Mouse (Mus musculus) brain, embryonic 14.5 days (tissue): Measurements from ENCODE around the gene Apoa1. TPM values are rescaled to one million over a fixed set of nuclear protein-coding genes. Genes with fewer than 3 reads are reported as not detected.
A peak's percentile ranks its signal among the peaks of the same experiment; 100 is the strongest.

ENCODE experiments used
- DNase-seq: peaks from one replicate; pipeline ENCODE4 v3.0.0-alpha.2; 2011; ENCODE audit warnings: low read depth
- CTCF ChIP-seq: fragments of 200-500 bp; IDR thresholded peaks from 2 replicates; pipeline ENCODE4 v1.5.1; 2012; ENCODE audit warnings: inconsistent platforms, mild to moderate bottlenecking, moderate library complexity, borderline replicate concordance; ENCODE audit not compliant: insufficient read depth, insufficient read length; ENCODE audit errors: extremely low read depth
- POLR2A ChIP-seq: fragments of 200-500 bp; IDR thresholded peaks from 2 replicates; pipeline ENCODE4 v1.6.1; 2012; ENCODE audit warnings: mild to moderate bottlenecking, inconsistent platforms, borderline replicate concordance; ENCODE audit not compliant: poor library complexity, insufficient read depth, insufficient read length, severe bottlenecking; ENCODE audit errors: extremely low read depth
- polyA plus RNA-seq: library from polyadenylated mRNA; depleted of rRNA; stranded (reverse); fragments of >200 nt; gene quantifications from 2 replicates; pipeline ENCODE4 v1.2.3, GENCODE M21; 2012; rRNA removed

Gene Apoa1
- 3.0 and 4.5 TPM in 2 replicates for polyA plus RNA-seq

GRCm38 (mm10) chr9:46228491-46228890 is at the start of gene Apoa1:
Gene Apoa1 (plus strand): TSS chr9:46228580.
- TF ChIP-seq POLR2A (no peak), CTCF (no peak)
- DNase-seq = no peak

DNA sequence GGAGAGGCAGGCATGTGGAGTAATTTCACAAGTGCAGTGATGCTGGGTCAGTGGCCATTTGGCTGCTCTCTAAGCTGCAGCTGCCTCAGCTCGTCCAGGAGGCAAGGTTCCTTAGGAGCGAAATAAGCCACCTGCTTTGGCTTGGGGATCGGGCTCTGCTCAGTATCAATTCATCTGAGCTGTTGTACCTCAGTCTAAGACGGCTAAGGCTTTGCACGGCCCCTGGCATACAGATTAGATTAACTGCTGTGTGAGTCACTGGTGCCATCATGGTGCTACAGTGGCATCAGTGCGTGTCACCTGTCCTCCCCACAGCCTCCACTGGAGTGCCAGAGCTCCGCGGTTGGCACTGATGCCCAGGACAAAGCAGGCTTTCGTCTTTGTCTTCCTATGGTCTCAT is 49.8 kb upstream of the Apoa1 start:
- no peak for TF ChIP-seq CTCF
- no peak for TF ChIP-seq POLR2A
- no peak for DNase-seq

DNA sequence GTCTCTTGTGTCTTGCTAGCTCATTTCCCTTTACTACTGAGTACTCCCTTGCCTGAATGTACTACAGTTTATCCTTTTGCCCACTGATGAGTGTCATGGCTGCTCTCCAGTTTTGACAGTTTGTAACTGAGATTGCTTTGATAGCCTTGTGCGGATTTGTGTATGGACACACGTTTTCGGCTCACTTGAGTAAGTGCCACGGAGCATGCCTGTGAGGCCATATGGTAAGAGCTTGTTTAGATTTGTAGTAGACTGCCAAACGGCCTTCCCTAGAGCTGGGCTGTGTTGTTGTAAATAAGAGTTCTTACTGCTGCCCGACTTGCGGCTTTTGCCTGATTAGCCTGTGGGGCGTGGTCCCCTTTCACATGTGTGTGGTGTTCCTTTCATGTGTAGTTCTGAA is 47.1 kb upstream of the Apoa1 start:
- peak; percentile 39 for DNase-seq
- TF ChIP-seq POLR2A (no peak), CTCF (no peak)

- TF ChIP-seq POLR2A (no peak), CTCF (no peak)
- DNase-seq = no peak
These were observed 43.8 kb upstream of the Apoa1 start for GRCm38 (mm10) chr9:46184542-46184941.

GRCm38 (mm10) chr9:46185191-46185590 is 43.2 kb upstream of the Apoa1 start:
- DNase-seq = peak; percentile 42
- no peak for TF ChIP-seq POLR2A
- peak; percentile 56 for TF ChIP-seq CTCF

- TF ChIP-seq CTCF (no peak), POLR2A (no peak)
- DNase-seq = no peak
These were observed 42.0 kb upstream of the Apoa1 start for GRCm38 (mm10) chr9:46186387-46186786.

GRCm38 (mm10) chr9:46188370-46188769 is 40.0 kb upstream of the Apoa1 start:
- TF ChIP-seq CTCF = no peak
- no peak for TF ChIP-seq POLR2A
- DNase-seq = no peak

- no peak for TF ChIP-seq POLR2A
- no peak for TF ChIP-seq CTCF
- peak; percentile 69 for DNase-seq
These were observed 39.4 kb upstream of the Apoa1 start for GRCm38 (mm10) chr9:46188956-46189355.

DNA sequence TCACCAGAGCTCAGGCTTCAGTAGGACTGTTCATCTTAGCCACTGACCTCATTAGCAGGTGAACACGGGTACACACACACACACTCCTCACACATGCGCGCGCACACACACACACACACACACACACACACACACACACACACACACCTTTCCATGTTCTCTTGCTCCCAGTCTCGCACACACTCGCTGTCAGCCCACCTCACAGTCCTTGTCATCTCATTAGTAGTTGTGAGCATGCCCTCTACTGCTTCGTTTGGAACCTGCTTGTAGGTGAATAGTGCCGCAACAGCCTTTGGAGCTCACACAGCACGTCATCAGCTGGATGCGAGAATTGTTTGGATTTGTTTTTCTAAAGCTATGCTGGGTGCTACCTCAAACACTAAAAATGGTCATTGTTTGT is 39.0 kb upstream of the Apoa1 start:
- TF ChIP-seq CTCF = no peak
- no peak for TF ChIP-seq POLR2A
- peak; percentile 45 for DNase-seq

- TF ChIP-seq CTCF (no peak), POLR2A (no peak)
- DNase-seq = no peak
These were observed 37.1 kb upstream of the Apoa1 start for GRCm38 (mm10) chr9:46191234-46191633.

- peak; percentile 87 for DNase-seq
- TF ChIP-seq POLR2A = no peak
- peak; percentile 41; the same call in 1 of the 2 replicates for TF ChIP-seq CTCF
These were observed 36.7 kb upstream of the Apoa1 start for GRCm38 (mm10) chr9:46191644-46192043.

- TF ChIP-seq POLR2A (no peak), CTCF (no peak)
- no peak for DNase-seq
These were observed 35.7 kb upstream of the Apoa1 start for GRCm38 (mm10) chr9:46192642-46193041.
